Mouse (Mus musculus): Measurements from ENCODE around the gene Ccdc69.

Ccdc69 gene

DNA sequence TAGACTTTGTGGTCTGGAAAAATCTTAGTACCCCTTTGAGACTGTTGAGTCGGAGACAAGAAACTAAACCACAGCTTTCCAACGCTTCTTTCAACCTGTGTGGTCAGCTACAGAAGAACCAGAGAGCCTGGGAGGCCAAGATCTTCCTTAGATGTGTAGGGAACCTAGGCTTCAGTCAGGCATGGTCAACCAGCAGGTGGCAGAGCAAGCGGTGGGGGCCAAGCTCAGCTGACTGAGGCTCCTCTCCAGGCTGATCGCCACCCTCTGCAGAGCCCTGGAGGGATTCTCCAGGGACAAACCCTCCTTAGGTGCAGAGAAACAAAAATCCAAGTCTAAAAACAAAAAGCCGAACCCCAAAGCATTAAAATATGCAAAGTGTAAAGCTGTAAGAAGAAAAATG, 31.3 kb downstream of the Ccdc69 start:
- in situ Hi-C loops (cut with MboI, MseI) = no loop called here

GRCm38 (mm10) chr11:55041348-55041747, 36.6 kb downstream of the Ccdc69 start:
- in situ Hi-C loops (cut with MboI, MseI) = loop anchor here (5.0 kb wide), 2 partner anchors 39 to 109 kb away; no protein-coding TSS in a partner anchor

DNA sequence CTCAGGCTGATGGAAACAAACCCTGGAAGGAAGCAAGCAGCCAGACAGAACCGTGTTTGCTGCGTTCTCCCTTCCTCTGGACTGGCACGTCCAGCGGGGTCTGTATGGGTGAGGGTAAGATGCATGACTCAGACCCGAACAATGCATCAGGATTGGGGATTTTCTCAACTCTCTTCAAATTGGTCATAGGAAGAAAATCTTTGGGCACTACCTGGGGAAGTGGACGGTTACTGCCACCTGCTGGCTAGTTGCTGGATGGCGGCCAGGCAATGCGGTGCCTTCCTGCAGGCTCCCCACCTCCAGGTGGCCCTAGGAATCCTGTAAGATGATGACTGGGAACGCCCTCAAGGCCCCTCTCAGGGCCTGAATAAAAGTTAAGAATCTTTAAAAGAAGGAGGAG, 38.3 kb downstream of the Ccdc69 start:
- in situ Hi-C loops (cut with MboI, MseI) = no loop called here

DNA sequence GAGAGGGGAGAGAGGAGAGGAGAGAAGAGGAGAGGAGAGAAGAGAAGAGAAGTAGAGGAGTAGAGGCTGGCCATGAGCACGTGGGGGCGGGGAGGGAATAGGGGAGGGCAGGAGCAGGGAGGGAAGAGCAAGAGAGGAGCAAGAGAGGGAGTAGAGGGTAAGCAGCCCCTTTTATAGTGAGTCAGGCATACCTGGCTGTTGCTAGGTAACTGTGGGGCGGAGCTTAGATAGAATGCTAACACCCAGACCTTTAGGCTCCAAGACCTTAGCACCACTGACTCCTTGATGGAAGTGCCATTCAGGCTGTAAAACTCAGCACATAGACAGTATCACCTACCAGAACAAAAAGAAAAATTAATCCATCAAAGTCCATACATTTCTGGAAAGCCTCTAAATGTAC, 41.3 kb downstream of the Ccdc69 start:
- in situ Hi-C loops (cut with MboI, MseI) = no loop called here

- in situ Hi-C loops (cut with MboI, MseI) = no loop called here
Measured at GRCm38 (mm10) chr11:55033040-55033660, 44.8 kb downstream of the Ccdc69 start, which contains the start of gene Anxa6. Anxa6 (minus strand) TSS chr11:55033445.

DNA sequence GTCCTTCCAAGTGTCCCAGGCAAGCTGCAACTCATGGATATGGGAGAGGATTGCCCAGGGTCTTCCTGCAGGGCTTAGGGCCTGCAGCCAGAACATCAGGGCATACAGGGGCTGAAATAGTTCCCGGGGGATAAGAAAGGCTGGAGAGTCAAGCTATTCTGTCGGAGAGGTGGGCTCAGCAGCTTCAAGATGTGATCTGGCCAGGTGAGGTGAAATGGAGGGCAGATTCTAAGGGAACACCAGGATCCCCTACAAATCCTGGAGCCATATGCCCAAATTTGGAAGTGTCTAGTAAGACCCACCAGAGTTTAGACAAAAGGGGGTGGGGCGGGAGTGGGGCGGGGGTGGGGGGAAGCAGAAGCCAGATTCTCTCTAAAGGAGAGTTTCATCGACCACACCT, 45.6 kb downstream of the Ccdc69 start:
- in situ Hi-C loops (cut with MboI, MseI) = no loop called here

DNA sequence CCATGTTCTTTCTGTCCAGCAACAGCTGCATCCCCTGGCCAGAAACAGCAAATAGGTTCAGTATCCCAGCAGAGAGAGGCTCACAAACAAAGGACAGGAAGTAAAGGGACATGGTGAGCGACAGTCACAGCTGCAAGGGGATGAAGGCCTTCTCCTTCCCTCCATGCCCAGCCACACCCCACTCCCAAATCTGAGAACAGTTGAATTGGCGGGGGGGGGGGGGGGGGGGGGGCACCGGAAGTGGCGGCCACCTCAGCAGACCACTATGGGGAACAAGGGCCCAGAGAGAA, 46.0 kb downstream of the Ccdc69 start:
- in situ Hi-C loops (cut with MboI, MseI) = no loop called here

GRCm38 (mm10) chr11:55031211-55031990, 46.5 kb downstream of the Ccdc69 start:
- in situ Hi-C loops (cut with MboI, MseI) = no loop called here

DNA sequence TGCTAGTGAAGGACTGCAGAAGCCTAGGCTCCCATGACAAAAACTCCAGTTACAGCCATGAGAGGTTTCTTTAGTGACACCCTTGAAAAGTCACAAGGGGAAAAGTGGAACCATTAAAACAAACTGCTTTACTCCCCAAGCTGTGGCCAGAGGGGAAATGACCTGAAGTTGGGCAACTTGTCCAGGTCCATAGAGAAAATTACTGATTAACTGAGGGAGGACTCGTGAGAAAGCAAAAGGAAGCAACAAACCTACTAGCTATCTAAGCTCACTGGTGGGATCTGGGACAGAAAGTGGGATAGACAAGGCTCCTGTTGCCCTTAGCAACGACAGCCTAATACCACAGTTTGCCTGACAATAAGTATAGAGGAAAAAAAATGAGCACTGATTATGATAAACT, 49.4 kb downstream of the Ccdc69 start:
- in situ Hi-C loops (cut with MboI, MseI) = no loop called here

- in situ Hi-C loops (cut with MboI, MseI) = no loop called here
Measured at GRCm38 (mm10) chr11:55027204-55027855, 50.6 kb downstream of the Ccdc69 start.

DNA sequence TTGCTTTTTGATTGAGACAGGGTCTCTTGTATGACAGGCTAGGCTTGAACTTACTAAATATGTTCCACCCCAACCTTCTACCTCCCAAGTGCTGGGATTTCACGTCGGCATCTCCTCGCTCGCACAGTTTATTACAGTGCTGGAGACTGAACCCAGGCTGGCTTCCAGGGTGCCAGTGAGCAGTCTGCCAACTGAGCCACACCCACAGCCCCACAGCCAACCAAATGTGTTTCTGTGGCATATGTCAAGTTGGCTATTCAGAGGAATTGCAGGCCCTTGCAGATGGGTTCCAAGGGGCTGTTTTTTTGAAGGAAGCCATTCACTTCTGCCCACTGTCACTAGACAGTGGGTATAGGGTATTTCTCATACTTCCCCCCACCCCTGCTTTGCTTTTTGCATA, 52.0 kb downstream of the Ccdc69 start:
- in situ Hi-C loops (cut with MboI, MseI) = no loop called here

GRCm38 (mm10) chr11:55023583-55023982, 54.3 kb downstream of the Ccdc69 start:
- in situ Hi-C loops (cut with MboI, MseI) = no loop called here

- in situ Hi-C loops (cut with MboI, MseI) = no loop called here
Measured at GRCm38 (mm10) chr11:55023049-55023564, 54.8 kb downstream of the Ccdc69 start.

DNA sequence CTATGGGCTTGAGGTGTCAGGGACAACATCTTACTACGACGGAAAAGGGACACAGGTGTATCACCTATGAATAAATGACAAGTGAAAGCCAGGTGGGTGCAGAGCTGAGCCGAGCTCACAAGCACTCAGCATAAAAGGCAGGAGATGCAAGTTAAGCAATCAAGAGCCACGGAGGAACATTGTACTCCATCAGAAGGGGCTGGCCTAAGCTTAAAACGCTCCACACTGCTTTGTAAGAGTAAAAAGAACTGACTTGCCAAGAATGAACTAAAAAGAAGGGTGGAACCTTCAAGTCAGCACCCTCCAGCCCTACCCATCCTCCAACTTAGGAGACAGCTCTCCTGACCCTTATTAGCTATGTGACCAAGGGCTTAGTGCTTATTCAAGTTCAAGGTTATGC, 55.4 kb downstream of the Ccdc69 start:
- in situ Hi-C loops (cut with MboI, MseI) = no loop called here

DNA sequence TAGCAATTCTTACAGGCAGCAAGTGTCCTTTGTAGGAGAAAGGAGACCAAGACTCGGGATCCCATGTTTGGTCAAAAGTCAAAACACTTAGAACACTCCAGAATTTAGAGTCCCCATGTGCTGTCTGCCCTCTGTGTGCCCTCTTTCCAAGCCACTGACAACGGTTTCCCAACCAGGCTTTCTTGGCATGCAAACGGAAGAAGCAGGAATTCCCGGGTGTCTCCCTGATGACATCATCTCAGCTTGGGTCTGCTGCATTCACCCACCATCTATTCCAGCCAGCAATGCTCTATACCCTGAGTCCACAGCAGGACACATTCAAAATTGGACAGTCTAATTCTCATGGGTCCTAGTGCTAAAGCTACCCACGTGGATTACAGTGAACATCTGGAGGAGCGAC, 56.1 kb downstream of the Ccdc69 start:
- in situ Hi-C loops (cut with MboI, MseI) = no loop called here

GRCm38 (mm10) chr11:55021458-55021857, 56.5 kb downstream of the Ccdc69 start:
- in situ Hi-C loops (cut with MboI, MseI) = no loop called here

DNA sequence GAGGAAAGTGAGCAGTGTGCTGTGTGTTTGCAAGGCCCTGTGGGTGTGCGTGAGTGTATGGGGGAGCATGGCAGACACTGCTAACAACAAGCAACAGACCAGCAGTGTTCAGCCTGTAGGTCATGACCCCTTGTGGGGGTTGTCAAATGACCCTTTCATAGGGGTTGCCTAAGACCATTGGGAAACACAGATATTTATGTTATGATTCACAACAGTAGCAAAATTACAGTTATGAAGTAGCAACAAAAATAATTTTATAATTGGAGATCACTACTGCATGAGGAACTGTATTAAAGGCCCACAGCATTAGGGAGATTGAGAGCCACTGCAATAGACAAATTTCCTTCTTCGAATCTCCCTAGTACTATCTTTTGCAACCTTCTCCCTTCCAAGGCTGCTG, 58.2 kb downstream of the Ccdc69 start:
- in situ Hi-C loops (cut with MboI, MseI) = no loop called here

- in situ Hi-C loops (cut with MboI, MseI) = no loop called here
Measured at GRCm38 (mm10) chr11:55018034-55018433, 59.9 kb downstream of the Ccdc69 start.

DNA sequence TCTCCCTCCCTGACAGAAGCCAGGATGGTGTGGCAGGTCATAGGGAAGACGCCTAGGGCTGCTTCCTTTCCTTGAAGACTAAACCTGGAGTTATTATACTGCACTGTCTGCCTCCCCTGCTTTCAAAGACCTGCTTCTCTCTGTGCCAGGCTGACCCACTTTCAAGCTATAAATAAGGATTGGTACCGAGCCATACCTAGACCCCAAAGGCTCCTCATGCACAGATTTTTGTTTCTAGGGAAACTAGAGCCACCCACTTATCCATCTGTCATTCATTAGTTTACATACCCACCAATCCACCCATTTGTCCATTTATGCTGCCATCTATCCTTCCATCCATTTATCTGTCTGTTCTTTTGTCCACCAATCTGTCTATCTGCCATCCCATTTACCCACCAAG, 60.7 kb downstream of the Ccdc69 start:
- in situ Hi-C loops (cut with MboI, MseI) = no loop called here

DNA sequence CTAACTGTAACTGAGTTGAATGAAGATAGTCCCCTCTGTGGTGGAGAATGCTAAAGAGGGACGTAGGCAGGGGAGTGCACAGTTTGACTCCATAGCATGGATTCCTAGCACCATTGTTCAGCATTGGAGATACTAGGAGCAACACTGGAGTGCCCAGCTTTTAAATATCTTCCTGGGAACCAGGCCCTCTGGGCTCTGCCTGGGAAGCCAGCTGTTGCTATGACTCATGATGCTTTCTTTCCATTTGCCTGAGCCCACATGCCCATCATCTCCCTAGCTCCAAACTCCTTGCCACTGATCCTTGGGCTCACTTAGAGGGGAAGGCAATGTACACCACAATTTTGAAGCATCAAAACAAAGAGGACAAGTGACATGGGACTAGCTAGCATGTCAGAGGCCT, 61.2 kb downstream of the Ccdc69 start:
- in situ Hi-C loops (cut with MboI, MseI) = no loop called here

DNA sequence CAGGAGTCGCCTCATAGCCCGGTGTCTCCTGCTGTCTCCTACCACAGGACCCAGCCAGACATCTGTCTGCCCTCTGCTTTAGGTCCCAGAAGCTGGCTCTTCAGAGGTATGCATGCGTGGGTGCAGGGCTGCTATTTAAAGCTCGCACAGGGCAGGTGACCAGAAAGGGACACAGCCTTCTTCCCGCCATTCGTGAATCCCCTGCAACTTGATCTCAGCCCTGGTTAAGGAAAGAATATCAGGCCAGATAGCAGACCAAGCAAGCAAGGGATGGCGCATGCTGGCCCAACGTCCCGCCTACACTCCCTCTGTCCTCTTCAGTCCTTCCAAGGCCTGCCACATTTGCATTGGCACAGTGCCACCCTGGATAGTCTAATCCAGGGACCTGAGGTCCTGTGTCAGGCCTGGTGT, 62.1 kb downstream of the Ccdc69 start:
- in situ Hi-C loops (cut with MboI, MseI) = no loop called here

- in situ Hi-C loops (cut with MboI, MseI) = no loop called here
Measured at GRCm38 (mm10) chr11:55015264-55015663, 62.7 kb downstream of the Ccdc69 start.

DNA sequence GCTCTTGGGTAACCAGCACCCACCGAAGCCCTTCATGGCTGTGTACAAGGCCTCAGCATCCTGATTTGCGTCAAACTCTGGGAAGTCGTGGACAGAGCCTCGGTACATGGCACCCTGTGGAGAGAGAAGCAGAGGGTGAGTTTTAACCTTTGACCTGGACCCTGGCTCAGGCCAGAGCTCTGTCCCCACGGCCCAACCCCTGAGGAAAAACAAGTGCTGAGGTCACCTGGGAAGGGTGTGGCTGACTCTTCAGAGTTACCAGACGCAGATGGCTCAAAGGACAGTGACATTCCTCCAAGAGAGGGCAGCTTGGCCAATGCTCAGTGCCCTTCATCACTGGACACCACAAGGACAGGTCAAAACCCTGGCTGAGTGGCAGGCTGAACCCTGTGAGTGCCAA, 64.1 kb downstream of the Ccdc69 start:
- in situ Hi-C loops (cut with MboI, MseI) = no loop called here
